In genomic region chr16:52007006-52007405, GRCm38 (mm10) we compare ENCODE assay signal across 11 mouse cellular contexts.
"Had no signal": no experiment of that assay in that cellular context is flagged by ENCODE, and none has a peak within 500 bp of the region (broad histone marks: within the 10 kb centered on the region; RNA-seq: fewer than 3 reads in every experiment).

No protein-coding gene starts in this region.

- ATAC-seq: liver, postnatal 0 days; midbrain, embryonic 13.5 days had no signal

- DNase-seq: kidney, adult 11 months; kidney, adult 9 months; kidney, postnatal 10 days; liver; liver, embryonic 13.5 days; liver, postnatal 0 days; lung, postnatal 36 days; retina, postnatal 1 day; right cerebral cortex, postnatal 4 days; spleen, adult 18-20 months had no signal
